Mouse (Mus musculus) heart, postnatal 10 days (tissue): Measurements from ENCODE around the gene Ociad2. TPM values are rescaled to one million over a fixed set of nuclear protein-coding genes. Genes with fewer than 3 reads are reported as not detected.
"Not testable (repeated sequence)": the region's sequence is repeated elsewhere in the genome, so short reads cannot be mapped to it uniquely, and the experiment has no call there.

Experiments used
- DNase-seq, 2 experiments: peaks; one replicate each; pipeline ENCODE4 v3.0.0; 2021
- intact Hi-C: fragments of 180-260 bp; cut with DNase I; formaldehyde crosslinking; loops from one replicate; pipeline ENCODE4 v1.15.1; 2025
- total RNA-seq, 2 experiments: library from RNA; stranded (reverse); gene quantifications; 2 replicates each; pipeline ENCODE4 v1.2.3; 2021

The Ociad2 gene
- total RNA-seq, 2 experiments from 2014 or later, result 8.5 to 9.6 TPM

- DNase-seq, result no peak
- intact Hi-C loops, result no loop called here
These were observed 14.6 kb upstream of the Ociad2 start for GRCm38 (mm10) chr5:73355393-73355792.

- no peak for DNase-seq
- intact Hi-C loops, result no loop called here
These were observed 13.2 kb upstream of the Ociad2 start for GRCm38 (mm10) chr5:73353978-73354377.

GRCm38 (mm10) chr5:73353519-73353918 lies 12.7 kb upstream of the Ociad2 start:
- DNase-seq, result no peak
- intact Hi-C loops, result no loop called here

- intact Hi-C loops, result no loop called here
- no peak for DNase-seq
These were observed 11.0 kb upstream of the Ociad2 start for GRCm38 (mm10) chr5:73351796-73352195.

- intact Hi-C loops, result no loop called here
These were observed 8.7 kb upstream of the Ociad2 start for GRCm38 (mm10) chr5:73349514-73349913.

GRCm38 (mm10) chr5:73345254-73345653 lies 4.4 kb upstream of the Ociad2 start:
- intact Hi-C loops, result no loop called here
- no peak for DNase-seq

More at GRCm38 (mm10) chr5:73349514-73349913, 8.7 kb upstream of the Ociad2 start:
- no peak for DNase-seq

- DNase-seq, result peak; percentile 42 to 48
These were observed 3.5 kb upstream of the Ociad2 start for GRCm38 (mm10) chr5:73344310-73344709.

GRCm38 (mm10) chr5:73342701-73343355 lies 2.0 kb upstream of the Ociad2 start:
- no peak for DNase-seq
- intact Hi-C loops, result no loop called here

More at GRCm38 (mm10) chr5:73344310-73344709, 3.5 kb upstream of the Ociad2 start:
- intact Hi-C loops, result no loop called here

GRCm38 (mm10) chr5:73339779-73340722 lies 777 bp downstream of the Ociad2 start:
- DNase-seq, result no peak
- intact Hi-C loops, result no loop called here

- no peak for DNase-seq
- intact Hi-C loops, result no loop called here
These were observed 2.0 kb downstream of the Ociad2 start for GRCm38 (mm10) chr5:73338832-73339163.

- DNase-seq, result peak; percentile 25 to 47
These were observed 2.6 kb downstream of the Ociad2 start for GRCm38 (mm10) chr5:73337961-73338831.

GRCm38 (mm10) chr5:73336448-73336847 lies 4.4 kb downstream of the Ociad2 start:
- DNase-seq, result no peak
- intact Hi-C loops, result no loop called here

More at GRCm38 (mm10) chr5:73337961-73338831, 2.6 kb downstream of the Ociad2 start:
- intact Hi-C loops, result no loop called here

GRCm38 (mm10) chr5:73331002-73331401 lies 9.8 kb downstream of the Ociad2 start:
- no peak for DNase-seq
- intact Hi-C loops, result no loop called here

- DNase-seq, result no peak
- intact Hi-C loops, result no loop called here
These were observed 16.2 kb downstream of the Ociad2 start for GRCm38 (mm10) chr5:73324526-73325170.

- intact Hi-C loops, result no loop called here
These were observed 17.2 kb downstream of the Ociad2 start for GRCm38 (mm10) chr5:73323602-73324001.

GRCm38 (mm10) chr5:73322684-73323083 lies 18.1 kb downstream of the Ociad2 start:
- intact Hi-C loops, DNase-seq: not testable (repeated sequence)

More at GRCm38 (mm10) chr5:73323602-73324001, 17.2 kb downstream of the Ociad2 start:
- DNase-seq, result no peak

- intact Hi-C loops, result no loop called here
- DNase-seq, result no peak
These were observed 21.5 kb downstream of the Ociad2 start for GRCm38 (mm10) chr5:73319306-73319705.

- DNase-seq, result no peak
- intact Hi-C loops, result loop anchor here (5.0 kb wide), 1 partner anchor 68 kb away; no protein-coding TSS in a partner anchor
These were observed 26.2 kb downstream of the Ociad2 start for GRCm38 (mm10) chr5:73314654-73315053.

- intact Hi-C loops, result loop anchor here (5.0 kb wide), 1 partner anchor 69 kb away; no protein-coding TSS in a partner anchor
- DNase-seq, result no peak
These were observed 27.2 kb downstream of the Ociad2 start for GRCm38 (mm10) chr5:73313591-73313990.

- intact Hi-C loops, result loop anchor here (5.0 kb wide), 1 partner anchor 71 kb away; no protein-coding TSS in a partner anchor
- DNase-seq, result no peak
These were observed 29.4 kb downstream of the Ociad2 start for GRCm38 (mm10) chr5:73311458-73311857.
